Comparison of ENCODE assay signal across 19 mouse cellular contexts in genomic region chr4:152265791-152266190, GRCm38 (mm10). TPM values are rescaled to one million over a fixed set of nuclear protein-coding genes. Genes with fewer than 3 reads are reported as not detected.
DNase-seq lines count a peak whose midpoint lies in the region; ATAC-seq lines count a peak whose summit lies in the region.
"Had no signal": no experiment of that assay in that cellular context is flagged by ENCODE, and none has a peak within 500 bp of the region (broad histone marks: within the 10 kb centered on the region; RNA-seq: fewer than 3 reads in every experiment).

No protein-coding gene starts in this region.

- H3K4me3 ChIP-seq in forebrain, embryonic 15.5 days: no peak overlapping the region
- H3K4me3 ChIP-seq in forebrain, embryonic 10.5 days: no peak overlapping the region
- no peak overlapping the region for H3K4me3 ChIP-seq in heart, embryonic 15.5 days
- H3K4me3 ChIP-seq in neural tube, embryonic 15.5 days (replicated peaks): no peak overlapping the region
- H3K4me3 ChIP-seq: erythroblast, embryonic 14.5 days; liver, embryonic 12.5 days; lung, embryonic 15.5 days; midbrain, embryonic 13.5 days had no signal

- no peaks in the 10 kb centered on the region for H3K9me3 ChIP-seq in forebrain, embryonic 15.5 days
- H3K9me3 ChIP-seq in forebrain, embryonic 10.5 days: no peaks in the 10 kb centered on the region
- H3K9me3 ChIP-seq in heart, embryonic 15.5 days (replicated peaks): no peaks in the 10 kb centered on the region
- no peaks in the 10 kb centered on the region for H3K9me3 ChIP-seq in neural tube, embryonic 15.5 days (replicated peaks)
- H3K9me3 ChIP-seq: liver, embryonic 12.5 days; lung, embryonic 15.5 days; midbrain, embryonic 13.5 days had no signal

- DNase-seq in forebrain, embryonic 10.5 days (ENCODE audit: extremely low spot score, low spot score): no peak
- no peak for DNase-seq in heart, adult 8-10 months (ENCODE audit: low spot score)
- DNase-seq in neural tube, embryonic 10.5 days (ENCODE audit: extremely low spot score, low spot score): no peak
- DNase-seq in right cerebral cortex, postnatal 25 days: no peak
- DNase-seq: B cell, adult 2 months; kidney, adult 18-20 months; kidney, postnatal 14 days had no signal

- no peak overlapping the region for H3K9ac ChIP-seq in forebrain, embryonic 15.5 days (replicated peaks)
- H3K9ac ChIP-seq in heart, embryonic 15.5 days: 0 out of 2 replicates have a peak overlapping the region, but pooled peaks have one; percentile 3
- 0 out of 2 replicates have a peak overlapping the region, but pooled peaks have one; percentile 3 for H3K9ac ChIP-seq in neural tube, embryonic 15.5 days (replicated peaks)
- H3K9ac ChIP-seq: liver, embryonic 12.5 days; lung, embryonic 15.5 days; midbrain, embryonic 13.5 days had no signal

- no peaks in the 10 kb centered on the region for H3K36me3 ChIP-seq in forebrain, embryonic 15.5 days
- peaks cover 28% of the 10 kb centered on the region for H3K36me3 ChIP-seq in forebrain, embryonic 10.5 days (replicated peaks)
- H3K36me3 ChIP-seq in heart, embryonic 15.5 days: no peaks in the 10 kb centered on the region
- H3K36me3 ChIP-seq in neural tube, embryonic 15.5 days: 0 out of 2 replicates have a peak, but pooled peaks cover 16% of the 10 kb centered on the region
- H3K36me3 ChIP-seq: lung, embryonic 15.5 days had no signal

- peaks cover 21% of the 10 kb centered on the region for H3K4me1 ChIP-seq in forebrain, embryonic 15.5 days
- H3K4me1 ChIP-seq in forebrain, embryonic 10.5 days: peaks cover 54% of the 10 kb centered on the region
- H3K4me1 ChIP-seq in heart, embryonic 15.5 days (replicated peaks): peaks cover 89% of the 10 kb centered on the region
- H3K4me1 ChIP-seq in neural tube, embryonic 15.5 days: peaks cover 32% of the 10 kb centered on the region

- WGBS in forebrain, embryonic 15.5 days: 48% methylated on average over 5 of the region's 5 CpGs
- WGBS in forebrain, embryonic 10.5 days: 79% methylated on average over 5 of the region's 5 CpGs
- 64% methylated on average over 5 of the region's 5 CpGs for WGBS in heart, embryonic 15.5 days
- 64% methylated on average over 5 of the region's 5 CpGs for WGBS in neural tube, embryonic 15.5 days

- no peaks in the 10 kb centered on the region for H3K27me3 ChIP-seq in forebrain, embryonic 15.5 days
- peaks cover 3% of the 10 kb centered on the region; the same call in 1 of the 2 replicates for H3K27me3 ChIP-seq in forebrain, embryonic 10.5 days (ENCODE audit: poor library complexity, severe bottlenecking)
- no peaks in the 10 kb centered on the region for H3K27me3 ChIP-seq in heart, embryonic 15.5 days
- H3K27me3 ChIP-seq in neural tube, embryonic 15.5 days (replicated peaks): no peaks in the 10 kb centered on the region; the same call in 1 of the 2 replicates
- H3K27me3 ChIP-seq: liver, embryonic 12.5 days; lung, embryonic 15.5 days had no signal

- ATAC-seq in forebrain, embryonic 15.5 days (replicated peaks): no peak
- no peak for ATAC-seq in heart, embryonic 15.5 days (replicated peaks; ENCODE audit: insufficient number of reproducible peaks, insufficient read depth, low FRiP score, low read depth)
- no peak for ATAC-seq in neural tube, embryonic 15.5 days (ENCODE audit: low FRiP score)
- no peak for ATAC-seq in monocyte, adult 5-6 weeks (replicated peaks; ENCODE audit: insufficient number of reproducible peaks, low FRiP score, low TSS enrichment, poor library complexity, severe bottlenecking)
- ATAC-seq: liver, embryonic 12.5 days; midbrain, embryonic 13.5 days had no signal

- no peak overlapping the region for H3K4me2 ChIP-seq in forebrain, embryonic 15.5 days (replicated peaks)
- no peak overlapping the region for H3K4me2 ChIP-seq in heart, embryonic 15.5 days
- no peak overlapping the region for H3K4me2 ChIP-seq in neural tube, embryonic 15.5 days
- H3K4me2 ChIP-seq: liver, embryonic 12.5 days; lung, embryonic 15.5 days; midbrain, embryonic 13.5 days had no signal

- 0 out of 2 replicates have a peak overlapping the region, but pooled peaks have one; percentile 14 for H3K27ac ChIP-seq in forebrain, embryonic 15.5 days (replicated peaks)
- H3K27ac ChIP-seq in forebrain, embryonic 10.5 days: no peak overlapping the region
- H3K27ac ChIP-seq in heart, embryonic 15.5 days: peak overlapping the region; percentile 83
- peak overlapping the region; percentile 45 for H3K27ac ChIP-seq in neural tube, embryonic 15.5 days (replicated peaks)
- H3K27ac ChIP-seq: liver, embryonic 12.5 days; lung, embryonic 15.5 days; midbrain, embryonic 13.5 days had no signal

RNA-seq across cellular contexts. Expression of gene Gpr153, which starts 8.2 kb away (rescaled TPM):
- polyA plus RNA-seq in forebrain, embryonic 15.5 days (2015; fragmentation: Nextera tagmentation; extraction: Ambion mirVana): 5.7 and 6.3 TPM in 2 replicates
- 2.5 and 3.0 TPM in 2 replicates for polyA plus RNA-seq in forebrain, embryonic 10.5 days (2016; fragmentation: Nextera tagmentation; extraction: Ambion mirVana)
- 11.2 and 13.2 TPM in 2 replicates for polyA plus RNA-seq in heart, embryonic 15.5 days (2015; fragmentation: Nextera tagmentation; extraction: Ambion mirVana)
- 10 to 100 TPM in 2 of 4 experiments, 1 to 10 TPM in 2; 5.6 to 11.9 (median 9.8) TPM for total RNA-seq in heart, adult 8-10 months (2022)
- 17.7 and 20.8 TPM in 2 replicates for polyA plus RNA-seq in neural tube, embryonic 15.5 days (2015; fragmentation: Nextera tagmentation; extraction: Ambion mirVana)
- 0.39 to 0.86 TPM in 2 of 3 replicates, not detected in the other for total RNA-seq in monocyte, adult 5-6 weeks (2017)
- polyA plus RNA-seq: erythroblast, embryonic 14.5 days had no signal

RNA-seq across cellular contexts. Expression of gene Hes3, which starts 25.7 kb away (rescaled TPM):
- 0.09 and 0.13 TPM in 2 replicates for polyA plus RNA-seq in forebrain, embryonic 15.5 days (2015; fragmentation: Nextera tagmentation; extraction: Ambion mirVana)
- polyA plus RNA-seq in forebrain, embryonic 10.5 days (2016; fragmentation: Nextera tagmentation; extraction: Ambion mirVana): 0.38 and 0.92 TPM in 2 replicates
- polyA plus RNA-seq in heart, embryonic 15.5 days (2015; fragmentation: Nextera tagmentation; extraction: Ambion mirVana): not detected in 2 replicates
- not detected for total RNA-seq in heart, adult 8-10 months (2022)
- 0.19 and 0.29 TPM in 2 replicates for polyA plus RNA-seq in neural tube, embryonic 15.5 days (2015; fragmentation: Nextera tagmentation; extraction: Ambion mirVana)
- not detected in 3 replicates for total RNA-seq in monocyte, adult 5-6 weeks (2017)
- total RNA-seq: adrenal gland, adult 18-20 months; layer of hippocampus, postnatal 10 days had no signal
- polyA plus RNA-seq: erythroblast, embryonic 14.5 days; heart, embryonic 14.5 days; liver, embryonic 12.5 days; lung, embryonic 15.5 days; urinary bladder, adult 2 months had no signal

RNA-seq across cellular contexts. Expression of gene Icmt, which starts 31.2 kb away (rescaled TPM):
- polyA plus RNA-seq in forebrain, embryonic 15.5 days (2015; fragmentation: Nextera tagmentation; extraction: Ambion mirVana): 17.6 and 18.6 TPM in 2 replicates
- polyA plus RNA-seq in forebrain, embryonic 10.5 days (2016; fragmentation: Nextera tagmentation; extraction: Ambion mirVana): 23.3 and 26.1 TPM in 2 replicates
- 15.3 and 20.3 TPM in 2 replicates for polyA plus RNA-seq in heart, embryonic 15.5 days (2015; fragmentation: Nextera tagmentation; extraction: Ambion mirVana)
- 10 to 100 TPM; 25.2 to 36.4 (median 30.6) TPM for total RNA-seq in heart, adult 8-10 months (2022)
- polyA plus RNA-seq in neural tube, embryonic 15.5 days (2015; fragmentation: Nextera tagmentation; extraction: Ambion mirVana): 20.0 and 21.1 TPM in 2 replicates
- total RNA-seq in monocyte, adult 5-6 weeks (2017): 10.5 to 18.2 TPM (median 14.9 TPM) in 3 replicates

RNA-seq across cellular contexts. Expression of gene Rnf207, which starts 53.0 kb away (rescaled TPM):
- polyA plus RNA-seq in forebrain, embryonic 15.5 days (2015; fragmentation: Nextera tagmentation; extraction: Ambion mirVana): 1.8 and 2.9 TPM in 2 replicates
- polyA plus RNA-seq in forebrain, embryonic 10.5 days (2016; fragmentation: Nextera tagmentation; extraction: Ambion mirVana): 0.92 and 1.3 TPM in 2 replicates
- polyA plus RNA-seq in heart, embryonic 15.5 days (2015; fragmentation: Nextera tagmentation; extraction: Ambion mirVana): 98.4 and 103 TPM in 2 replicates
- 10 to 100 TPM; 29.1 to 63.4 (median 46.1) TPM for total RNA-seq in heart, adult 8-10 months (2022)
- polyA plus RNA-seq in neural tube, embryonic 15.5 days (2015; fragmentation: Nextera tagmentation; extraction: Ambion mirVana): 7.8 and 12.4 TPM in 2 replicates
- total RNA-seq in monocyte, adult 5-6 weeks (2017): not detected in 3 replicates

RNA-seq across cellular contexts. Expression of gene Rpl22, which starts 59.8 kb away (rescaled TPM):
- polyA plus RNA-seq in forebrain, embryonic 15.5 days (2015; fragmentation: Nextera tagmentation; extraction: Ambion mirVana): 216 and 221 TPM in 2 replicates
- 363 and 368 TPM in 2 replicates for polyA plus RNA-seq in forebrain, embryonic 10.5 days (2016; fragmentation: Nextera tagmentation; extraction: Ambion mirVana)
- polyA plus RNA-seq in heart, embryonic 15.5 days (2015; fragmentation: Nextera tagmentation; extraction: Ambion mirVana): 180 and 243 TPM in 2 replicates
- 100 to 1,000 TPM; 266 to 327 (median 276) TPM for total RNA-seq in heart, adult 8-10 months (2022)
- polyA plus RNA-seq in neural tube, embryonic 15.5 days (2015; fragmentation: Nextera tagmentation; extraction: Ambion mirVana): 148 and 190 TPM in 2 replicates
- total RNA-seq in monocyte, adult 5-6 weeks (2017): 1,335 to 1,418 TPM (median 1,365 TPM) in 3 replicates
